Comparison of ENCODE assay signal across 9 mouse cellular contexts in genomic region chrX:119927081-119927571, GRCm38 (mm10). TPM values are rescaled to one million over a fixed set of nuclear protein-coding genes. Genes with fewer than 3 reads are reported as not detected.
DNase-seq lines count a peak whose midpoint lies in the region; ATAC-seq and TF ChIP-seq lines count a peak whose summit lies in the region.
"Had no signal": no experiment of that assay in that cellular context is flagged by ENCODE, and none has a peak within 500 bp of the region (broad histone marks: within the 10 kb centered on the region; RNA-seq: fewer than 3 reads in every experiment).

TSS of gene Pabpc5 (plus strand) at chrX:119927196.

- H3K4me3 ChIP-seq in ES-Bruce4 (ENCODE audit: low read depth, low read length), result peak within 1 kb of the TSS; percentile 71
- peak within 1 kb of the TSS; percentile 29 for H3K4me3 ChIP-seq in hindbrain, embryonic 11.5 days (ENCODE audit: low read depth, low read length)
- peak within 1 kb of the TSS; percentile 18 for H3K4me3 ChIP-seq in lung, adult 2 months (replicated peaks; ENCODE audit: extremely low read depth, low read depth, low read length)
- H3K4me3 ChIP-seq: myocyte had no signal

- TF ChIP-seq POLR2A in ES-Bruce4 (IDR thresholded peaks at IDR 0.05; ENCODE audit: insufficient read depth, low read length), result no peak
- TF ChIP-seq POLR2A in lung, adult 2 months (IDR thresholded peaks at IDR 0.05; ENCODE audit: borderline replicate concordance, extremely low read depth, low read depth, low read length), result no peak

- 7% methylated on average over 21 of the region's 21 CpGs for WGBS in hindbrain, embryonic 11.5 days
- WGBS in lung, adult 2 months, result 12% methylated on average over 21 of the region's 21 CpGs

- no peaks in the 10 kb centered on the region for H3K27me3 ChIP-seq in ES-Bruce4 (ENCODE audit: control insufficient read depth, insufficient read depth, low read length, poor library complexity, severe bottlenecking)
- H3K27me3 ChIP-seq in hindbrain, embryonic 11.5 days (ENCODE audit: control insufficient read depth, insufficient read depth, low read length), result no peaks in the 10 kb centered on the region

- H3K27ac ChIP-seq in ES-Bruce4 (ENCODE audit: insufficient read depth, low read length), result no peak within 1 kb of the TSS
- peak within 1 kb of the TSS; percentile 79 for H3K27ac ChIP-seq in hindbrain, embryonic 11.5 days (ENCODE audit: low read depth, low read length)

- no peak for TF ChIP-seq EP300 in ES-Bruce4 (IDR thresholded peaks at IDR 0.05; ENCODE audit: insufficient read depth, low read depth, low read length)

- H3K36me3 ChIP-seq in ES-Bruce4 (ENCODE audit: control insufficient read depth, insufficient read depth, low read length, poor library complexity, severe bottlenecking), result no peaks in the 10 kb centered on the region
- no peaks in the 10 kb centered on the region for H3K36me3 ChIP-seq in hindbrain, embryonic 11.5 days (ENCODE audit: control insufficient read depth, insufficient read depth, low read length)

- H3K9me3 ChIP-seq in ES-Bruce4 (replicated peaks; ENCODE audit: control insufficient read depth, insufficient read depth, low read length, poor library complexity, severe bottlenecking), result no peaks in the 10 kb centered on the region
- no peaks in the 10 kb centered on the region for H3K9me3 ChIP-seq in hindbrain, embryonic 11.5 days (ENCODE audit: control insufficient read depth, low read length)

- peak; percentile 98 for ATAC-seq in hindbrain, embryonic 11.5 days (ENCODE audit: low FRiP score)

- peak; percentile 73 for DNase-seq in cerebellum, adult 9-11 months
- peak; percentile 36 to 64 for DNase-seq in frontal cortex, postnatal 10 days (ENCODE audit: low spot score in 2 of 2)
- peak; percentile 71 for DNase-seq in hindbrain, embryonic 11.5 days (ENCODE audit: low spot score)
- DNase-seq in layer of hippocampus, adult 9-11 months, result peak; percentile 62
- no peak for DNase-seq in lung, adult 2 months
- DNase-seq in retina, embryonic 14.5 days (ENCODE audit: low spot score), result peak; percentile 69
- no peak for DNase-seq in thymus, postnatal 0 days (ENCODE audit: low spot score)

- no peaks in the 10 kb centered on the region for H3K4me1 ChIP-seq in ES-Bruce4 (ENCODE audit: control insufficient read depth, insufficient read depth, low read length)
- no peaks in the 10 kb centered on the region for H3K4me1 ChIP-seq in hindbrain, embryonic 11.5 days (replicated peaks; ENCODE audit: control insufficient read depth, insufficient read depth, low read length)
- H3K4me1 ChIP-seq in lung, adult 2 months (ENCODE audit: control insufficient read depth, insufficient read depth, low read length), result no peaks in the 10 kb centered on the region

- TF ChIP-seq CTCF in ES-Bruce4 (IDR thresholded peaks at IDR 0.05; ENCODE audit: low read depth, low read length), result no peak
- no peak for TF ChIP-seq CTCF in lung, adult 2 months (IDR thresholded peaks at IDR 0.05; ENCODE audit: insufficient read depth, low read length)

- H3K9ac ChIP-seq in ES-Bruce4 (ENCODE audit: low read depth, poor library complexity, severe bottlenecking), result no peak within 1 kb of the TSS
- peak within 1 kb of the TSS; percentile 47; the same call in 1 of the 2 replicates for H3K9ac ChIP-seq in hindbrain, embryonic 11.5 days (ENCODE audit: low read depth, low read length)

- peak within 1 kb of the TSS; percentile 33 for H3K4me2 ChIP-seq in hindbrain, embryonic 11.5 days (replicated peaks; ENCODE audit: low read depth, low read length)

RNA-seq across cellular contexts. Expression of gene Pabpc5, which starts in this region (rescaled TPM):
- not detected in 2 replicates for polyA plus RNA-seq in ES-Bruce4 (2011; ENCODE audit: insufficient read depth, insufficient read length, low read depth, missing spikeins)
- polyA plus RNA-seq in hindbrain, embryonic 11.5 days (2014; fragmentation: Nextera tagmentation; extraction: Ambion mirVana), result 0.14 and 0.39 TPM in 2 replicates
- polyA plus RNA-seq in lung, adult 2 months (2012; rRNA removed), result not detected in 2 replicates
- 0.15 and 0.18 TPM in 2 replicates for polyA plus RNA-seq in thymus, postnatal 0 days (2015; fragmentation: Nextera tagmentation; extraction: Ambion mirVana)
- polyA plus RNA-seq: myocyte had no signal

Comparison
In these comparisons a context has a peak if more than half of its experiments do, and no peak if none do; other contexts are left out.
1. Peak in DNase-seq, ATAC-seq, H3K4me3 ChIP-seq, H3K27ac ChIP-seq, H3K9ac ChIP-seq and H3K4me2 ChIP-seq in hindbrain, embryonic 11.5 days; RNA of the gene not detected or under 1 TPM.
2. H3K4me3 ChIP-seq: peak in every context shown above with its lines; median percentile 71 in ES-Bruce4; 29 in hindbrain, embryonic 11.5 days; 18 in lung, adult 2 months.
3. DNase-seq: peak in cerebellum, adult 9-11 months (single experiment), frontal cortex, postnatal 10 days (2 of 2), layer of hippocampus, adult 9-11 months (single experiment) and retina, embryonic 14.5 days (single experiment); none in lung, adult 2 months (single experiment) and thymus, postnatal 0 days (single experiment).